Mouse (Mus musculus): Measurements from ENCODE around the gene Spata31d1a. TPM values are rescaled to one million over a fixed set of nuclear protein-coding genes. Genes with fewer than 3 reads are reported as not detected.

Spata31d1a gene
- total and polyA plus RNA-seq, 2 experiments from 2014 or later, result 0.21 TPM; not detected in 1

DNA sequence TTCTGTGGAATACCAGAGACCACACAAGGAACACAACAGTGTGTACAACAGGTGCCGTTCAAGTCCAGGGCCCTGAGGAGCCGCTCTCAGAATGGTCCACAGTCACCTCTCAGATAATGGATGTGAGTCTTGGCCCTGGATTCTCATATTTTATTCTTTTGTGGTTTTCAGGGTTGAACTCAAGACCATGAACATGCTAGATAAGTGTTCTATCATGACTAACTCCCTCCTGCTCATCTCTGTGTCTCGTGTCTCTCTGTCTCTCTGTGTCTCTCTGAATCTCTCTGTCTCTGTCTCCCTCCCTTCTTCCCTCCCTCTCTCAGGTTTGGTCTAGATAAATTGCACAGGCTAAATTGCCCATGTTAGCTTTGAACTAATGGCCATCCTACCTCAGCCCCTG lies 20.3 kb downstream of the Spata31d1a start:
- Histone ChIP-seq H3K4me1 (ENCODE audit: insufficient read depth) (no peaks in the 10 kb centered on the region), H3K4me3 (ENCODE audit: low read depth, low read length) (no peak overlapping the region), H3K27me3 (ENCODE audit: insufficient read depth, low read length) (no peaks in the 10 kb centered on the region), H3K4me2 (ENCODE audit: low read depth) (no peak overlapping the region), H3K9me3 (ENCODE audit: low read length) (no peaks in the 10 kb centered on the region), H3K9ac (no peak overlapping the region), H3K27ac (ENCODE audit: low read depth, low read length) (no peak overlapping the region), H3K36me3 (ENCODE audit: insufficient read depth) (no peaks in the 10 kb centered on the region)
- no peak for ATAC-seq
- 89% methylated on average over 3 of the region's 3 CpGs for WGBS
- no peak for TF ChIP-seq CTCF (IDR thresholded peaks at IDR 0.05; ENCODE audit: low read depth)
- no peak for DNase-seq

DNA sequence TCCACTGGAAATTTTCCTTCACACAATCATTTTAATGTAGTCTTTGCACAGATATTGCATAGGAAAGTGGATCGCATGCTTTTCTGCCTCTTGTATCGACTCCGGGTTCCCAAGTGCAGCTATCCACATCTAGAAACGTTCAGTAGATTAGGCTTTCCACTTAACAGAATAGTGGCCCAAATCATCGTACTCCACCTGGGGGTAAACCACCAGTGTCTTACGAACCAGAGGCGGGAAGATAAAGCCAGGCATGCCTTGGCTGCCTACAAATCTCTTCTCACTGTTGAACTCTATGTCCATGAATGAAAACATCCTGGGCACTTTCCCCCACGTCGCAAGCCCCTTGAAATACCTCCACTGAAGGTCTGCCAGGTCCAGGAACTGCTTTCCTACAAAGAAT lies 20.8 kb downstream of the Spata31d1a start:
- H3K9ac ChIP-seq, result no peak overlapping the region
- H3K4me2 ChIP-seq (ENCODE audit: low read depth), result no peak overlapping the region
- no peaks in the 10 kb centered on the region for H3K4me1 ChIP-seq (ENCODE audit: insufficient read depth)
- ATAC-seq, result no peak
- no peak for DNase-seq
- WGBS, result 88% methylated on average over 9 of the region's 9 CpGs
- H3K27me3 ChIP-seq (ENCODE audit: insufficient read depth, low read length), result no peaks in the 10 kb centered on the region
- no peak for TF ChIP-seq CTCF (IDR thresholded peaks at IDR 0.05; ENCODE audit: low read depth)
- H3K36me3 ChIP-seq (ENCODE audit: insufficient read depth), result no peaks in the 10 kb centered on the region
- no peak overlapping the region for H3K4me3 ChIP-seq (ENCODE audit: low read depth, low read length)
- H3K27ac ChIP-seq (ENCODE audit: low read depth, low read length), result no peak overlapping the region
- no peaks in the 10 kb centered on the region for H3K9me3 ChIP-seq (ENCODE audit: low read length)

DNA sequence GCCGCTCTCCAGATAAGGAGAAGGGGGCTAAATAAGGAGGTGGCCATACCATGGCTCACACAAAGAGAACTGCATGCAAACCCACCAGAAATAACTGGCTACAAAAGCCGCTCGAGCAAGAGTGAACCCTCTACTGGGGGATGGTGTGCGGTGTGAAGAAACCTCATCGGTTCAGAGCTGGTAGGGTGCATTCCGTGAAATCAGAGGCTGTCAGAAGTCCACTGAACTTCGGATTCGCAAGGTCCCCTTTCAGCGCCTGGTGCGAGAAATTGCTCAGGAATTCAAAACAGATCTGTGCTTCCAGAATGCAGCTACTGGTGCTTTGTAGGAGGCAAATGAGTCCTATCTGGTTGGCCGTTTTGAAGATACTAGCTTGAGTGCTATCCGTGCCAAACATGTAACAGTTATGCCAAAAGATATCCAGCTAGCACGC lies 21.8 kb downstream of the Spata31d1a start:
- Histone ChIP-seq H3K9ac (no peak overlapping the region), H3K4me1 (ENCODE audit: insufficient read depth) (no peaks in the 10 kb centered on the region), H3K27me3 (ENCODE audit: insufficient read depth, low read length) (no peaks in the 10 kb centered on the region), H3K4me2 (ENCODE audit: low read depth) (no peak overlapping the region), H3K4me3 (ENCODE audit: low read depth, low read length) (no peak overlapping the region), H3K27ac (ENCODE audit: low read depth, low read length) (no peak overlapping the region), H3K36me3 (ENCODE audit: insufficient read depth) (no peaks in the 10 kb centered on the region), H3K9me3 (ENCODE audit: low read length) (no peaks in the 10 kb centered on the region)
- WGBS, result 75% methylated on average over 13 of the region's 13 CpGs
- DNase-seq, result no peak
- no peak for ATAC-seq
- TF ChIP-seq CTCF (IDR thresholded peaks at IDR 0.05; ENCODE audit: low read depth), result no peak

DNA sequence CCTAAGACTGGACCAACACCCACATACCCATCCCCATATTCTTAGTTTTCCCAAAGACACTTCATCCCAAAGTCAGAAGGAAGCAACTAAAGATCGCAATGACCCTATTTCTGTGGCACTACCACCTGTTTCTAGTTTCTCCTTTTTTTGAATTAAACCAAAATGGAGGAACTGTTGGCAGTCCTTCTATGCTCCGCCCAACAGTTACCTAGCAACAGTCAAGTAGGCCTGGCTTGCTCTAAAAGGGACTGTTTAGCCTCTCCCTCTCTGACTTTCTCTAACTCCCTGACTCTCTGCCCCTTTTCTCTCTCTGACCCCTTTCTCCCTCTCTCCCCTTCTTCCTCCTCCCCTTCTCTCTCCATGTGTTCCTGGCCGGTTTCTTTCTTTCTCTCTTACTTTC lies 24.9 kb downstream of the Spata31d1a start:
- no peaks in the 10 kb centered on the region for H3K27me3 ChIP-seq (ENCODE audit: insufficient read depth, low read length)
- H3K4me3 ChIP-seq (ENCODE audit: low read depth, low read length), result no peak overlapping the region
- H3K36me3 ChIP-seq (ENCODE audit: insufficient read depth), result no peaks in the 10 kb centered on the region
- WGBS, result 80% methylated on average over 3 of the region's 3 CpGs
- H3K4me1 ChIP-seq (ENCODE audit: insufficient read depth), result no peaks in the 10 kb centered on the region
- no peak overlapping the region for H3K27ac ChIP-seq (ENCODE audit: low read depth, low read length)
- ATAC-seq (no peak), DNase-seq (no peak)
- H3K9ac ChIP-seq, result no peak overlapping the region
- H3K4me2 ChIP-seq (ENCODE audit: low read depth), result no peak overlapping the region
- no peaks in the 10 kb centered on the region for H3K9me3 ChIP-seq (ENCODE audit: low read length)
- no peak for TF ChIP-seq CTCF (IDR thresholded peaks at IDR 0.05; ENCODE audit: low read depth)

DNA sequence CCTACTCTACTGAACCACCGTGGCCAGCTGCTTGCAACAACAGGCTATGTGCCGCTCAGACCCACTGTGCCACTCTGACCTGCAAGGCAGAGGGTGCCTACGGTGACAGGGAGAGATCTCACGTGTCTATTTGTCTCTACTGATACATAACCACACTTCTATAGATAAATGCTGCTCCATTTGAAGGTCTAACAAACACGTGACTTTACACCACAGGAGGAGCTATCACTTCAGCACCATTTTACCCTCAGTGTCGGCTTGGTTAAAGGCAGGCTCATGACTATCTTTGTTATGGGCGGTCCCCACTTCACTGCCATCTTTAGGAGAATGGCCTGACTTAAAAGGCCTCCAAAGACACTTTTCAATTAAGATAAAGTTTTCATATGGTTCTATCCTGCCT lies 27.5 kb downstream of the Spata31d1a start:
- WGBS, result 39% methylated on average over 7 of the region's 7 CpGs
- ATAC-seq, result no peak
- Histone ChIP-seq H3K9ac (no peak overlapping the region), H3K4me1 (ENCODE audit: insufficient read depth) (no peaks in the 10 kb centered on the region), H3K27me3 (ENCODE audit: insufficient read depth, low read length) (no peaks in the 10 kb centered on the region), H3K4me3 (ENCODE audit: low read depth, low read length) (no peak overlapping the region), H3K4me2 (ENCODE audit: low read depth) (no peak overlapping the region), H3K36me3 (ENCODE audit: insufficient read depth) (no peaks in the 10 kb centered on the region), H3K27ac (ENCODE audit: low read depth, low read length) (no peak overlapping the region), H3K9me3 (ENCODE audit: low read length) (no peaks in the 10 kb centered on the region)
- no peak for DNase-seq
- TF ChIP-seq CTCF (IDR thresholded peaks at IDR 0.05; ENCODE audit: low read depth), result no peak

DNA sequence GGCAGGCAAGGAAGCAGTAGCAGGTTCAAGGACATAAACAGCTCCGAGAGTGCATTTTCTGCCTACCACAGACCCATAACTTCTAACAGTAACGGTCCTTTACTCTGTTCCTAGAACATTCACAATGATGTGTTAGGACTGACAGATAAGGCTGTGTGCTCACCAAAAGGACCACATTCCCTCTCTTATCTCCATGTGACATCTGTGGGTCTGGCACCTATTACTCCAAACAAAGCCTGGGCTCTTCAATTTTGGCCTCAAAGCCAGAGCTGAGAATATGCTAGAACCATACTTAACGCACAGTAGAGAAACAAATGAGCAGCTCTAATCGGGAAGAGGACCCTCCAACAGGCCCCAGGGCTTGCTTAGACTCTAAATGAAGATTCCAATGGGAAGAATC lies 30.2 kb downstream of the Spata31d1a start:
- no peak for ATAC-seq
- WGBS, result 73% methylated on average over 4 of the region's 4 CpGs
- H3K4me3 ChIP-seq (ENCODE audit: low read depth, low read length), result no peak overlapping the region
- DNase-seq, result no peak
- no peak overlapping the region for H3K4me2 ChIP-seq (ENCODE audit: low read depth)
- TF ChIP-seq CTCF (IDR thresholded peaks at IDR 0.05; ENCODE audit: low read depth), result no peak
- H3K36me3 ChIP-seq (ENCODE audit: insufficient read depth), result no peaks in the 10 kb centered on the region
- H3K9ac ChIP-seq, result no peak overlapping the region
- H3K27ac ChIP-seq (ENCODE audit: low read depth, low read length), result no peak overlapping the region
- H3K27me3 ChIP-seq (ENCODE audit: insufficient read depth, low read length), result no peaks in the 10 kb centered on the region
- no peaks in the 10 kb centered on the region for H3K4me1 ChIP-seq (ENCODE audit: insufficient read depth)
- no peaks in the 10 kb centered on the region for H3K9me3 ChIP-seq (ENCODE audit: low read length)

DNA sequence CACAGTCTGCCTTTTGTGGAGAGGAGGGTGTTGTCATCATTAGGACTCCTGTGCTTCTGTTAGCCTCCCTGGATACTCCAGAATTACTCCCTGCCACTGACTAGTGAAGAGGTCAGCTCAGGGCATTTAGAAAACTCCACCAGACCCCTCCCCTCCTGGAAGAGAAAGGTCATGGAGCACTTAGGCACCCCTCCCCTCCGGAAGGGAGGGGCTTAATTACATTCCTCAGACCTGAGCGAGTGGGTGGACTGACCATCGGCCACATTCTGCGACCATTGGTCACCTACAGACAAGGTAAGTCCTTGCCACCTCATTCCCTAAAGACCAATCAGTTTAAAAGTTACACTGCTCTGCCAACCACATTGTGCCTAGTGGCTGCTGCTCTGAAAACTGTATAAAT lies 30.8 kb downstream of the Spata31d1a start:
- 60% methylated on average over 4 of the region's 4 CpGs for WGBS
- H3K27me3 ChIP-seq (ENCODE audit: insufficient read depth, low read length), result no peaks in the 10 kb centered on the region
- H3K4me1 ChIP-seq (ENCODE audit: insufficient read depth), result no peaks in the 10 kb centered on the region
- DNase-seq (no peak), ATAC-seq (no peak)
- H3K9me3 ChIP-seq (ENCODE audit: low read length), result no peaks in the 10 kb centered on the region
- no peak overlapping the region for H3K4me2 ChIP-seq (ENCODE audit: low read depth)
- H3K9ac ChIP-seq, result no peak overlapping the region
- no peaks in the 10 kb centered on the region for H3K36me3 ChIP-seq (ENCODE audit: insufficient read depth)
- no peak for TF ChIP-seq CTCF (IDR thresholded peaks at IDR 0.05; ENCODE audit: low read depth)
- no peak overlapping the region for H3K27ac ChIP-seq (ENCODE audit: low read depth, low read length)
- no peak overlapping the region for H3K4me3 ChIP-seq (ENCODE audit: low read depth, low read length)
